Mouse (Mus musculus): ENCODE data around the gene Cdkal1.

The Cdkal1 gene

GRCm38 (mm10) chr13:29663908-29664307, 191.6 kb downstream of the Cdkal1 start:
- in situ Hi-C loops (cut with MboI; ENCODE audit: low pct_unique_long_range_greater_than_20kb in 1 of 2, low sequenced_read_pairs in 2 of 2, unreplicated experiment in 1 of 2), result no loop called here

DNA sequence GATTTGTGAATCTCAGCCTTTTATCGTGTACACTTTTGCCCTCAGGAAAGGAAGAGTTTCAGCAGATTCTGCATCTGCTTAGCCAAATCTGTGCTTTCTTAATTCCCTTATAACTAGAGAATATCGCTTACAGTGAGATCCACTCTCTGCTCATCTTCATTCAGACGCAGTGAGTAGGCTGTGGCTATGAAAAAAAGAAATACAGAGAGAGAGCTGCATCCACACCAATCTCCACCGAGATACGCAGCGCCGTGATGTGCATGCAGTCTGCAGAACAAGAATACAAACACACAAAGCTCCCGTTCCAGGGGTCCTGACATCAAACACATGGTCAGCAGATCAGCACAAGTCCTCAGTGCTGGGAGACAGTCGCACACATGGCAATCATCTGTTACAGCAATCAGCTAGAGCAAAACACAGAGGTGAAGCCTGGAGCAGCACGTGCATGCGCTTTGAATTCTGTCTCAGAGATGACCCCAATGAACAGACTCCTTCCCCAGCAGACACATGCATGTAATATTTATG, 199.6 kb downstream of the Cdkal1 start:
- in situ Hi-C loops (cut with MboI; ENCODE audit: low pct_unique_long_range_greater_than_20kb in 1 of 2, low sequenced_read_pairs in 2 of 2, unreplicated experiment in 1 of 2), result no loop called here

DNA sequence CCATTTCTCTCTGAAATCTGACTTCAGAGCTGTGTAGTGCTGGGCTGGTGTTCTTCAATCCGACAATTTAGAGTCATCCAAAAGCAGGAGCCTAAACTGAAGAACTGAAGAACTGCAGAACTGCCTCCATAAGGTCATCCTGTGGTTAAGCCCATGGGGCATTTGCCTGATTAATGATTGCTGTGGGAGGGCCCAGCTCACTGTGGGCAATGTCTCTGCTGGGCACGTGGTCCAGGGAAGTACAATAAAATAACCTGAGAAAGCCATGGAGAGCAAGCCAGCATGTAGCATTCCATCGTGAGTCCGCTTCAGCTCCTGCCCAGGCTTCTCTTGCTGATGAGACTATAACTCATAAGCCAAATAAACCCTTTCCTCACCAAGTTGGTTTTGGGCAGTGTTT, 202.1 kb downstream of the Cdkal1 start:
- in situ Hi-C loops (cut with MboI; ENCODE audit: low pct_unique_long_range_greater_than_20kb in 1 of 2, low sequenced_read_pairs in 2 of 2, unreplicated experiment in 1 of 2), result no loop called here

GRCm38 (mm10) chr13:29652791-29653190, 202.7 kb downstream of the Cdkal1 start:
- in situ Hi-C loops (cut with MboI; ENCODE audit: low pct_unique_long_range_greater_than_20kb in 1 of 2, low sequenced_read_pairs in 2 of 2, unreplicated experiment in 1 of 2), result no loop called here

DNA sequence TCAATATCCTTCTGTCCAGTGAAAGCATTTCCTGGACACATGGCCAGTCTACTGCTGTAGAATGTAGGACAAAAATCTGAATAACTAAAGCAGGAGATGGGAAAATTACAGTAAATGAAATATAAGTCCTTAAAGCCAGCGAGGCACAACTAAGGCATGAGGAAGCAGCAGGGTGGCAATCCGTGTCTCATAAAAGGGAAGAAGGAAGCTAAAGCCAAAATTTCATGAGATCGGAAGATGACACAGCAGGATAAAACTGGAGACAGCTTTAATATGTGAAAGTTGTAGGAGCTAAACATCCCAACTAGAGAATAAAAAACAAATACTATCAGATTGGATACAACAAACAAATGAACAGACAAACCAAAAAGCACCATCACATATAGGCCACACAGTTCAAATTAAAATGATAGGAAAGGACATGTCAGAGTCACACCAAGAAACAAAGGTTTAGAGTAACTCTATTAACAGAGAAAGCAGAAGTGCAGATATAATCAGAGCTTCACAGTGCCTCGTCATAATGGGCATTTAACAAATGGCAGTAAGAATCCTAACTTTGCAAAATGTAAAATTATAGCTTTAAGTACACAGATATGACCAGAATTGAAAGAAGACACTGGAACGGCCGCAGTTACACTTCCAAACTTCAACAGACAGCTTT, 204.8 kb downstream of the Cdkal1 start:
- in situ Hi-C loops (cut with MboI; ENCODE audit: low pct_unique_long_range_greater_than_20kb in 1 of 2, low sequenced_read_pairs in 2 of 2, unreplicated experiment in 1 of 2), result no loop called here

GRCm38 (mm10) chr13:29649593-29649992, 205.9 kb downstream of the Cdkal1 start:
- in situ Hi-C loops (cut with MboI; ENCODE audit: low pct_unique_long_range_greater_than_20kb in 1 of 2, low sequenced_read_pairs in 2 of 2, unreplicated experiment in 1 of 2), result no loop called here

DNA sequence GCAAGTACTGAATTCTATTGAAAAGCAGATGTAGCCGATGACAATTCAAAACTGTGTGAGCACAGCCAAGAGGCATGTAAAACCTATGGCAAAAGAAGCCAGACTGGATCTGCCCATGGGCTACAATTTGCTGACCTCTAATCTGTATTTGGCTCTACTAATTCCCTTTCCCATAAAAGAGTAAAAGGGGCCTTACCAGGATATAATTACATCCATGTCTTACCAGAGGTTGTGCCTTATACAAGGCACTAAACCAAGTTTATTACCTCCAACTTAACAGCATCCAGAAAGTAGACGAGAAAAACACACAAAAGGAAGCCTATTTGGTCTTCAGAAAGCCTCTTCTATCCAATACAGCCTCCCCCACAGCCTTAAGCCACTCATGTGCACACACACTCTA, 213.2 kb downstream of the Cdkal1 start:
- in situ Hi-C loops (cut with MboI; ENCODE audit: low pct_unique_long_range_greater_than_20kb in 1 of 2, low sequenced_read_pairs in 2 of 2, unreplicated experiment in 1 of 2), result no loop called here

DNA sequence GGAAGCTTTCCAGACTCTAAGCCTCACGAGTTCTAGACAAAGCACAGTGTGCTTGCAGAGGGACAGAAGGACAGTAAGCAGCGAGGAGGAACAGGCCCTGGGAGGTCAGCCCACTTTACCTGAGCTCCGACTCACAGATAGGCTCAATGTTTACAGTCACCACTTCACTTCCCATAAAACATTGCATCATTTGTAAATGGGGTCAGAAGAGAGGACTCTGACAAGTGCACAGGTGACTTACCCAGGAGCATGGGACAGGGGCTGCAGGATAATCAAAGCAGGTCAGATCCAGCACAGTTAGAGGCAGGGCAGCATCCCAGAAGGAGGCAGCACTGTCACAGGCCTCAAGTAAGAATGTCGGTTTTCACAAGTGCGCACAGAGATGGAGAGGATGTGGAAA, 214.3 kb downstream of the Cdkal1 start:
- in situ Hi-C loops (cut with MboI; ENCODE audit: low pct_unique_long_range_greater_than_20kb in 1 of 2, low sequenced_read_pairs in 2 of 2, unreplicated experiment in 1 of 2), result no loop called here

DNA sequence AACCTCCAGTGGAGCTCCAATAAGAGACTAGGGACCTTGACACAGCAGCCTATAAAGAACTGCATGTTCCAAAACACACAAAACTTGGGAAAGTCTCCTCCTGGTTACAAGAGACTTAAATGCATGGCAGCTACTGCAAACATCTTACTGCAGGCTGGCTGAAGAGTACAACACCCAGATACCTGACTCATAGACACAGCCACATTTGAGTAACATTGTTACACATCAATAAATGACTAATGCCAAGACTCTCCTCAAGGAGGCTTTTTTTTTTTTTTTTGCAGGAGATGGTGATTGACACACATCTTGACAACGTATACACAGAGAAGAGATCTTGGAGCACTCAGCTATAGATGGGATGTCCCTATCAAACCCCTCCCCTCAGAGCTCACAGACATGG, 215.3 kb downstream of the Cdkal1 start:
- in situ Hi-C loops (cut with MboI; ENCODE audit: low pct_unique_long_range_greater_than_20kb in 1 of 2, low sequenced_read_pairs in 2 of 2, unreplicated experiment in 1 of 2), result no loop called here

GRCm38 (mm10) chr13:29638303-29638702, 217.2 kb downstream of the Cdkal1 start:
- in situ Hi-C loops (cut with MboI; ENCODE audit: low pct_unique_long_range_greater_than_20kb in 1 of 2, low sequenced_read_pairs in 2 of 2, unreplicated experiment in 1 of 2), result no loop called here

GRCm38 (mm10) chr13:29637788-29638187, 217.7 kb downstream of the Cdkal1 start:
- in situ Hi-C loops (cut with MboI; ENCODE audit: low pct_unique_long_range_greater_than_20kb in 1 of 2, low sequenced_read_pairs in 2 of 2, unreplicated experiment in 1 of 2), result no loop called here

DNA sequence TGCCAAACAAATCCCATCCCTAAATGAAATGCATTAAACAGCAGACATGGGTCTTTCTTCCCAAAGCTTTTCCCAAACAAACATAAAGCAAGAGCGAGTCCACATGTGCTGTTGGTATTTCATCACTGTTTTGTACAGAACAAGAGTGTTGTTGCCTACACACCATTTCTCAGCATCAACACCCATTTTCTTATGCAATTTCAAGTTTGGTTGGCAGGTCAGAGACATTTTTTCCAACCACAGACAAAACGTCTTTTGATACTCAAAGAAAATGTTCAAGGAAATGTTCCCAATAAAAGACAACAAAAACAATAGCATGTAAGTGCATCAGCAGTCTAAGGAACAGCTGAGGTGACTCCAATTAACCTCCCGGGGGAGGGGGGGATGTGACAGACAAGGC, 219.9 kb downstream of the Cdkal1 start:
- in situ Hi-C loops (cut with MboI; ENCODE audit: low pct_unique_long_range_greater_than_20kb in 1 of 2, low sequenced_read_pairs in 2 of 2, unreplicated experiment in 1 of 2), result no loop called here

GRCm38 (mm10) chr13:29631342-29631741, 224.1 kb downstream of the Cdkal1 start:
- in situ Hi-C loops (cut with MboI; ENCODE audit: low pct_unique_long_range_greater_than_20kb in 1 of 2, low sequenced_read_pairs in 2 of 2, unreplicated experiment in 1 of 2), result no loop called here

GRCm38 (mm10) chr13:29628607-29629006, 226.9 kb downstream of the Cdkal1 start:
- in situ Hi-C loops (cut with MboI; ENCODE audit: low pct_unique_long_range_greater_than_20kb in 1 of 2, low sequenced_read_pairs in 2 of 2, unreplicated experiment in 1 of 2), result no loop called here

- in situ Hi-C loops (cut with MboI; ENCODE audit: low pct_unique_long_range_greater_than_20kb in 1 of 2, low sequenced_read_pairs in 2 of 2, unreplicated experiment in 1 of 2), result no loop called here
Observed at GRCm38 (mm10) chr13:29627438-29628124, 227.9 kb downstream of the Cdkal1 start.

- in situ Hi-C loops (cut with MboI; ENCODE audit: low pct_unique_long_range_greater_than_20kb in 1 of 2, low sequenced_read_pairs in 2 of 2, unreplicated experiment in 1 of 2), result no loop called here
Observed at GRCm38 (mm10) chr13:29624929-29625328, 230.5 kb downstream of the Cdkal1 start.

DNA sequence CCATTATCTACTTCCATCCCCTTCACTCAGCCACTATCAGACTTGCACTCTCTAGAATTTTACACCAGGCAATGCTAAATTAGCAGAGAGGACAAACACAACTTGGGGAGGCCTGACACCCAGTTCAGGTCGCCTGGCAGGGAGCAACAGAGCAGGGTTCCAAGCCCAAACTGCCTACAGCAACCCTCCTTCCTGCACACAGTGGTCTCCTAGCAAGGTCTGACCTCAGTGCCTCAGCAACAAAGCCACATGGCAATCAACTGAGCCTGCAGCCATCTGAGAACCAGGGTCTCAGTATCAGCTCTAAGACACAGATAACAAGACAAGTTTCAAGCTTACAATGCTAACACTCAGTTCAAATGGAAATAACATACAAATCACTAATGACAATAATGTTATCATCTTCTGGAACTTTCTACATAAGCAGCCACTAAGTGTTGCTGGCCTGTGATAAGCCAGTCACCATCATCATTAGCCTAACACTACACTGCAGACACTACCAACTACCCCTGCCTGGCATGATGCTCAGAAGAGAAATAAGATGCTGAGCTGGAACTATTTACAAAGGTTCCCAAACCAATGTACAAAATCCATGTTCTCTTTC, 231.7 kb downstream of the Cdkal1 start:
- in situ Hi-C loops (cut with MboI; ENCODE audit: low pct_unique_long_range_greater_than_20kb in 1 of 2, low sequenced_read_pairs in 2 of 2, unreplicated experiment in 1 of 2), result no loop called here

DNA sequence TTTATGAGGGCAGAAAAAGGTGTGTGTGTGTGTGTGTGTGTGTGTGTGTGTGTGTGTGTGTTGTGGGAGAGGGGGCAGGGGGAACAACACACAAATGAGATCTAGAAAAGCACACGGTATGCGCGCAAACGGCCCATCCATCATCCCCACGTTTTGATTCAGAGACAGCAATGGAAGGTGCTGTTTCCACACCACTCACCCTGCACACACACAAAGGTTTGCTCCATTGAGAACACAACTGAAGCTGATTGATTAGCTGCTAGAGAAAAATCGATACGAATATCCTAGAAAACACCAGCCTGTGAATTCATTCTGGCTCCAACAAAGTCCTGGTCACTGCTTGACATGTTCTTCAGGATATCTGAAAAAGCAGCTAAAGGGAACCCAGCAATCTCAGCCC, 233.6 kb downstream of the Cdkal1 start:
- in situ Hi-C loops (cut with MboI; ENCODE audit: low pct_unique_long_range_greater_than_20kb in 1 of 2, low sequenced_read_pairs in 2 of 2, unreplicated experiment in 1 of 2), result no loop called here

DNA sequence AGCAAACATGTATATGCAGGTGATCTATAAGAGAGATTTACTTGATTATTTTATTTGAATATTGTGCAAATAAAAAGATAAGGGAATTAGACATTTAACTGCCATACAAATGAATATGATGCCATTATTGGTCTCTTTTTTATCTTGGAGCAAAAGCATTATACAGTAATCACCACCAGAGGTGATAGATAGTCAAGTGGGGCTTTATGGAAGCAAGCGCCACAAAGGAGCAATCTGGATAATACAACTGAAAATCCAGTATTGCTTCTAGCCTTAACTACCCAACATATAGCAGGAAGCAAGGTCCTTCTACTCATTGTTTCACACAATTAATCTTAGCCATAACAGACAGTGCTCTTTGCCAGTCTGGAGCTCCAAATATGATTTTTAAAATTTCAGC, 234.1 kb downstream of the Cdkal1 start:
- in situ Hi-C loops (cut with MboI; ENCODE audit: low pct_unique_long_range_greater_than_20kb in 1 of 2, low sequenced_read_pairs in 2 of 2, unreplicated experiment in 1 of 2), result no loop called here

DNA sequence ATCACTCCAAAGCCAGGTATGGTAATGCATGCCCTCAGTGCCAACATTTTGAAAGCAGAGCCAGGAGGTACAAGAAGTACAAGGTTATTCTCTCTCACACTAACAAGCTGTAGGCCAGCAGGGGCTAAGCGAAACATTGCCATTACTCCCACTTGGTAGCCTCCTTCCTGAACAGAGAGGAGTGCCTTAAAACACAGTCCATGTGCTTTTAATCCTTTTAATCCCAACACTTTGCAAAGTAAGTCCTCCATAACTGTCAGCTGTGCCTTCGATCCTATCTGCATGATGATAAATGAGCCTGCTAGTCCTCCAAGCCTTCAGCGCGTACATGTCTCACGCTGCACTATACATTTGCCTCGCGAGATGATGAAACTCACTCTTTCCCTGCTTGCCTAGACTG, 234.6 kb downstream of the Cdkal1 start:
- in situ Hi-C loops (cut with MboI; ENCODE audit: low pct_unique_long_range_greater_than_20kb in 1 of 2, low sequenced_read_pairs in 2 of 2, unreplicated experiment in 1 of 2), result no loop called here
